Mouse (Mus musculus) gastrocnemius, postnatal 14 days (tissue): ENCODE data around the gene Ndufaf3. TPM values are rescaled to one million over a fixed set of nuclear protein-coding genes. Genes with fewer than 3 reads are reported as not detected.

Experiments
- DNase-seq: peaks from one replicate; pipeline ENCODE4 v3.0.0; 2021; ENCODE audit warnings: mixed read lengths
- intact Hi-C: fragments of 180-260 bp; cut with DNase I; formaldehyde crosslinking; loops from one replicate; pipeline ENCODE4 v1.15.1; 2025; ENCODE audit warnings: low total_unique reads
- microRNA-seq, 2 experiments: library from miRNA; unstranded; fragments of <30 nt; microRNA quantifications; one replicate each; pipeline ENCODE4 v1.2.0; 2021
- total RNA-seq, 2 experiments: library from RNA; stranded (reverse); gene quantifications; 2 replicates each; pipeline ENCODE4 v1.2.3; 2021

Ndufaf3 gene
- total RNA-seq, 2 experiments from 2014 or later: 30.0 to 32.9 TPM

- intact Hi-C loops: loop anchor here (10.0 kb wide), 1 partner anchor 146 kb away; no protein-coding TSS in a partner anchor
- DNase-seq: no peak
Measured at GRCm38 (mm10) chr9:108530954-108531353, 36.3 kb downstream of the Ndufaf3 start.

GRCm38 (mm10) chr9:108525400-108525799 is 41.8 kb downstream of the Ndufaf3 start:
- DNase-seq: no peak
- intact Hi-C loops: no loop called here

GRCm38 (mm10) chr9:108523341-108523740 is 43.9 kb downstream of the Ndufaf3 start:
- intact Hi-C loops: no loop called here
- no peak for DNase-seq

GRCm38 (mm10) chr9:108521604-108522003 is 45.6 kb downstream of the Ndufaf3 start:
- intact Hi-C loops: no loop called here

GRCm38 (mm10) chr9:108517931-108518332 is 49.3 kb downstream of the Ndufaf3 start:
- intact Hi-C loops: no loop called here
- DNase-seq: no peak

More at GRCm38 (mm10) chr9:108521604-108522003, 45.6 kb downstream of the Ndufaf3 start:
- DNase-seq: no peak

GRCm38 (mm10) chr9:108517253-108517930 is 49.8 kb downstream of the Ndufaf3 start:
- DNase-seq: peak; percentile 88
- intact Hi-C loops: no loop called here

GRCm38 (mm10) chr9:108516380-108517251 is 50.6 kb downstream of the Ndufaf3 start, which contains the start of gene Qrich1:
TSS of gene Qrich1 (plus strand) at chr9:108516806.
- DNase-seq: peak; percentile 93
- intact Hi-C loops: no loop called here

Small RNAs within 50 kb of the gene (microRNA-seq; reads per million reads assigned to microRNA genes)
- gene Gm24083 (0 reads per million in 2 experiments), gene Mir191 (0 reads per million in 2 experiments), gene Mir425 (496 to 959 reads per million in 2 experiments)

Other genes with a start within 250 kb of the Ndufaf3 start
- gene Gpx1, start 228.5 kb downstream of the Ndufaf3 start, total RNA-seq: 10 to 100 TPM; 86.5 to 98.0 TPM
- gene Usp4, start 219.6 kb downstream of the Ndufaf3 start, total RNA-seq: 10 to 100 TPM; 56.6 to 62.4 TPM
- gene 1700102P08Rik, start 174.6 kb downstream of the Ndufaf3 start, total RNA-seq: under 1 TPM; 0.31 to 0.42 TPM
- gene Ccdc36, start 138.9 kb downstream of the Ndufaf3 start, total RNA-seq: under 1 TPM in 1 of 2 experiments, not detected in 1; 0.16 TPM
- not detected for gene BC048562, start 131.0 kb downstream of the Ndufaf3 start, total RNA-seq
- gene Ccdc71, start 106.9 kb downstream of the Ndufaf3 start, total RNA-seq: 10 to 100 TPM; 15.6 to 17.5 TPM
- 1 to 10 TPM; 4.1 to 4.6 TPM for gene Klhdc8b, start 105.9 kb downstream of the Ndufaf3 start, total RNA-seq
- gene Lamb2, start 87.7 kb downstream of the Ndufaf3 start, total RNA-seq: 100 to 1,000 TPM; 118 to 125 TPM
- gene Usp19, start 76.8 kb downstream of the Ndufaf3 start, total RNA-seq: 10 to 100 TPM; 85.9 to 92.0 TPM
- 10 to 100 TPM; 65.9 to 72.6 TPM for gene Qars, start 59.7 kb downstream of the Ndufaf3 start, total RNA-seq
- gene Qrich1, start 50.6 kb downstream of the Ndufaf3 start, total RNA-seq: 10 to 100 TPM; 58.8 to 59.5 TPM
- 10 to 100 TPM; 50.6 to 55.4 TPM for gene Impdh2, start 7.1 kb downstream of the Ndufaf3 start, total RNA-seq
- gene Dalrd3, start 2.5 kb upstream of the Ndufaf3 start, total RNA-seq: 1 to 10 TPM; 7.0 to 7.9 TPM
- 10 to 100 TPM in 1 of 2 experiments, 1 to 10 TPM in 1; 6.9 to 10.4 TPM for gene Wdr6, start 11.3 kb upstream of the Ndufaf3 start, total RNA-seq
- gene P4htm, start 30.2 kb upstream of the Ndufaf3 start, total RNA-seq: 1 to 10 TPM; 4.0 to 4.1 TPM
- 10 to 100 TPM; 49.0 to 53.4 TPM for gene Arih2, start 82.0 kb upstream of the Ndufaf3 start, total RNA-seq
- gene Slc25a20, start 94.7 kb upstream of the Ndufaf3 start, total RNA-seq: 10 to 100 TPM; 59.0 to 84.8 TPM
- 100 to 1,000 TPM in 1 of 2 experiments, 10 to 100 TPM in 1; 92.4 to 112 TPM for gene Prkar2a, start 121.9 kb upstream of the Ndufaf3 start, total RNA-seq
- 10 to 100 TPM; 24.3 to 24.4 TPM for gene Ip6k2, start 216.4 kb upstream of the Ndufaf3 start, total RNA-seq
- 1 to 10 TPM; 3.5 to 4.5 TPM for gene Nckipsd, start 240.9 kb upstream of the Ndufaf3 start, total RNA-seq